Mouse (Mus musculus) brown adipose tissue, adult 24 weeks (tissue): ENCODE results near the gene Siae. TPM values are rescaled to one million over a fixed set of nuclear protein-coding genes. Genes with fewer than 3 reads are reported as not detected.

Experiments used
- H3K27ac ChIP-seq: fragments of 200-500 bp; replicated peaks from 2 replicates; pipeline ENCODE4 v1.5.1; 2012; ENCODE audit warnings: low read depth, mild to moderate bottlenecking, low read length
- H3K4me1 ChIP-seq: fragments of 200-500 bp; 2 replicates; pipeline ENCODE4 v1.6.1; 2012; ENCODE audit warnings: low read length, mixed read lengths; ENCODE audit not compliant: control insufficient read depth, insufficient read depth, insufficient read length
- H3K4me3 ChIP-seq: fragments of 200-500 bp; 2 replicates; pipeline ENCODE4 v1.5.1; 2012; ENCODE audit warnings: low read depth, mild to moderate bottlenecking, low read length, moderate library complexity; ENCODE audit not compliant: insufficient read depth
- polyA plus RNA-seq: library from polyadenylated mRNA; stranded (reverse); fragments of >200 nt; gene quantifications from 2 replicates; pipeline ENCODE4 v1.2.4, GENCODE M21; 2012; ENCODE audit not compliant: missing spikeins, insufficient read depth, insufficient read length

Gene Siae
- polyA plus RNA-seq, 1 experiment, result 12.1 TPM

GRCm38 (mm10) chr9:37616770-37617169 lies 61.3 kb downstream of the Siae start:
- Histone ChIP-seq H3K4me3 (no peak overlapping the region), H3K4me1 (peaks cover 3% of the 10 kb centered on the region; the same call in 1 of the 2 replicates), H3K27ac (no peak overlapping the region)

GRCm38 (mm10) chr9:37621290-37621689 lies 65.8 kb downstream of the Siae start:
- Histone ChIP-seq H3K27ac (no peak overlapping the region), H3K4me3 (no peak overlapping the region), H3K4me1 (no peaks in the 10 kb centered on the region)

GRCm38 (mm10) chr9:37623981-37624380 lies 68.5 kb downstream of the Siae start:
- Histone ChIP-seq H3K4me3 (no peak overlapping the region), H3K27ac (no peak overlapping the region), H3K4me1 (no peaks in the 10 kb centered on the region)

- Histone ChIP-seq H3K4me1 (no peaks in the 10 kb centered on the region), H3K27ac (no peak overlapping the region), H3K4me3 (no peak overlapping the region)
Measured at GRCm38 (mm10) chr9:37624502-37624901, 69.0 kb downstream of the Siae start.

- H3K4me3 ChIP-seq, result no peak overlapping the region
- H3K4me1 ChIP-seq, result no peaks in the 10 kb centered on the region
- no peak overlapping the region for H3K27ac ChIP-seq
Measured at GRCm38 (mm10) chr9:37625129-37625528, 69.6 kb downstream of the Siae start.

- no peaks in the 10 kb centered on the region for H3K4me1 ChIP-seq
- no peak overlapping the region for H3K4me3 ChIP-seq
- no peak overlapping the region for H3K27ac ChIP-seq
Measured at GRCm38 (mm10) chr9:37625641-37626040, 70.1 kb downstream of the Siae start.

GRCm38 (mm10) chr9:37626103-37626567 lies 70.6 kb downstream of the Siae start:
- H3K4me3 ChIP-seq, result no peak overlapping the region
- no peak overlapping the region for H3K27ac ChIP-seq
- H3K4me1 ChIP-seq, result no peaks in the 10 kb centered on the region

GRCm38 (mm10) chr9:37627263-37627662 lies 71.8 kb downstream of the Siae start:
- Histone ChIP-seq H3K27ac (no peak overlapping the region), H3K4me3 (no peak overlapping the region), H3K4me1 (no peaks in the 10 kb centered on the region)

GRCm38 (mm10) chr9:37628581-37628980 lies 73.1 kb downstream of the Siae start:
- H3K27ac ChIP-seq, result no peak overlapping the region
- H3K4me3 ChIP-seq, result no peak overlapping the region
- no peaks in the 10 kb centered on the region for H3K4me1 ChIP-seq

GRCm38 (mm10) chr9:37629941-37630340 lies 74.4 kb downstream of the Siae start:
- Histone ChIP-seq H3K4me1 (no peaks in the 10 kb centered on the region), H3K27ac (no peak overlapping the region)

GRCm38 (mm10) chr9:37632305-37632704 lies 76.8 kb downstream of the Siae start:
- no peak overlapping the region for H3K4me3 ChIP-seq
- H3K27ac ChIP-seq, result no peak overlapping the region
- H3K4me1 ChIP-seq, result no peaks in the 10 kb centered on the region

More at GRCm38 (mm10) chr9:37629941-37630340, 74.4 kb downstream of the Siae start:
- H3K4me3 ChIP-seq, result no peak overlapping the region

- H3K27ac ChIP-seq, result no peak overlapping the region
- H3K4me1 ChIP-seq, result no peaks in the 10 kb centered on the region
- H3K4me3 ChIP-seq, result no peak overlapping the region
Measured at GRCm38 (mm10) chr9:37634269-37634668, 78.8 kb downstream of the Siae start.

GRCm38 (mm10) chr9:37636335-37636734 lies 80.8 kb downstream of the Siae start:
- Histone ChIP-seq H3K4me1 (no peaks in the 10 kb centered on the region), H3K27ac (no peak overlapping the region), H3K4me3 (no peak overlapping the region)

GRCm38 (mm10) chr9:37636800-37637542 lies 81.5 kb downstream of the Siae start:
- Histone ChIP-seq H3K4me1 (no peaks in the 10 kb centered on the region), H3K27ac (no peak overlapping the region)

GRCm38 (mm10) chr9:37638721-37639120 lies 83.2 kb downstream of the Siae start:
- Histone ChIP-seq H3K27ac (no peak overlapping the region), H3K4me3 (no peak overlapping the region), H3K4me1 (no peaks in the 10 kb centered on the region)

More at GRCm38 (mm10) chr9:37636800-37637542, 81.5 kb downstream of the Siae start:
- H3K4me3 ChIP-seq, result no peak overlapping the region

- Histone ChIP-seq H3K4me1 (no peaks in the 10 kb centered on the region), H3K4me3 (no peak overlapping the region), H3K27ac (no peak overlapping the region)
Measured at GRCm38 (mm10) chr9:37646246-37646645, 90.7 kb downstream of the Siae start.
